Mouse (Mus musculus) heart, embryonic 11.5 days (tissue): Measurements from ENCODE around the gene Sdhd. TPM values are rescaled to one million over a fixed set of nuclear protein-coding genes. Genes with fewer than 3 reads are reported as not detected.

Experiments
- ATAC-seq: fragments of 200-750 bp; cut with Nextera tagmentation; replicated peaks from 2 replicates; pipeline ENCODE4 v1.8.0; 2017; ENCODE audit warnings: moderate library complexity; ENCODE audit not compliant: insufficient number of reproducible peaks, low FRiP score, low TSS enrichment
- H3K27ac ChIP-seq: fragments of 300-500 bp; sonication (generic); 2 replicates; pipeline ENCODE4 v1.5.1; 2014; ENCODE audit warnings: mild to moderate bottlenecking, low read depth, low read length
- H3K27me3 ChIP-seq: fragments of 300-500 bp; sonication (generic); 2 replicates; pipeline ENCODE4 v1.6.1; 2014; ENCODE audit warnings: mild to moderate bottlenecking, low read length, mixed read lengths; ENCODE audit not compliant: control insufficient read depth, insufficient read depth
- H3K36me3 ChIP-seq: fragments of 300-500 bp; sonication (generic); 2 replicates; pipeline ENCODE4 v1.6.1; 2014; ENCODE audit warnings: mild to moderate bottlenecking, low read length, moderate library complexity, mixed read lengths; ENCODE audit not compliant: control insufficient read depth, insufficient read depth
- H3K4me1 ChIP-seq: fragments of 300-500 bp; sonication (generic); 2 replicates; pipeline ENCODE4 v1.6.1; 2014; ENCODE audit warnings: low read length; ENCODE audit not compliant: control insufficient read depth, insufficient read depth
- H3K4me2 ChIP-seq: fragments of 300-500 bp; sonication (generic); 2 replicates; pipeline ENCODE4 v1.6.1; 2014; ENCODE audit warnings: mild to moderate bottlenecking, moderate library complexity
- H3K4me3 ChIP-seq: fragments of 300-500 bp; sonication (generic); 2 replicates; pipeline ENCODE4 v1.5.1; 2014; ENCODE audit warnings: low read depth, low read length
- H3K9ac ChIP-seq: fragments of 300-500 bp; sonication (generic); 2 replicates; pipeline ENCODE4 v1.6.1; 2014; ENCODE audit warnings: mild to moderate bottlenecking, low read depth, low read length, moderate library complexity
- H3K9me3 ChIP-seq: fragments of 300-500 bp; sonication (generic); replicated peaks from 2 replicates; pipeline ENCODE4 v1.6.1; 2016; ENCODE audit warnings: low read length; ENCODE audit not compliant: control insufficient read depth
- WGBS: fragments of 180-500 bp; shearing (Covaris S2); extraction: QIAGEN DNeasy Blood & Tissue Kit; methylation state at CpG from one replicate; pipeline ENCODE4 v1.1.7; 2014; ENCODE audit not compliant: insufficient replicate concordance; 5-methylcytosine and 5-hydroxymethylcytosine counted together
- polyA plus RNA-seq: library from polyadenylated mRNA; unstranded; fragments of >200 nt; fragmentation: Nextera tagmentation; extraction: Ambion mirVana; gene quantifications from 2 replicates; pipeline ENCODE4 v1.2.1, GENCODE M21; 2014

Gene Sdhd
- polyA plus RNA-seq, 1 experiment from 2014 or later: 572 TPM

- no peak for ATAC-seq
- no peaks in the 10 kb centered on the region for H3K36me3 ChIP-seq
- no peak overlapping the region for H3K27ac ChIP-seq
- no peaks in the 10 kb centered on the region for H3K27me3 ChIP-seq
- H3K9me3 ChIP-seq: no peaks in the 10 kb centered on the region
- H3K4me3 ChIP-seq: no peak overlapping the region
- H3K9ac ChIP-seq: no peak overlapping the region
- H3K4me2 ChIP-seq: no peak overlapping the region
- no peaks in the 10 kb centered on the region for H3K4me1 ChIP-seq
- 60% methylated on average over 2 of the region's 2 CpGs for WGBS
Observed at GRCm38 (mm10) chr9:50553547-50553946, 50.1 kb downstream of the Sdhd start.

- no peaks in the 10 kb centered on the region for H3K36me3 ChIP-seq
- H3K27ac ChIP-seq: no peak overlapping the region
- H3K4me1 ChIP-seq: peaks cover 3% of the 10 kb centered on the region; the same call in 1 of the 2 replicates
- ATAC-seq: no peak
- H3K9me3 ChIP-seq: no peaks in the 10 kb centered on the region
- no peak overlapping the region for H3K4me2 ChIP-seq
- H3K4me3 ChIP-seq: no peak overlapping the region
- WGBS: 55% methylated on average over 5 of the region's 5 CpGs
- H3K9ac ChIP-seq: no peak overlapping the region
- no peaks in the 10 kb centered on the region for H3K27me3 ChIP-seq
Observed at GRCm38 (mm10) chr9:50552206-50552605, 51.4 kb downstream of the Sdhd start.

GRCm38 (mm10) chr9:50548936-50549335, 54.7 kb downstream of the Sdhd start:
- Histone ChIP-seq H3K9ac (no peak overlapping the region), H3K27me3 (no peaks in the 10 kb centered on the region), H3K36me3 (no peaks in the 10 kb centered on the region), H3K4me3 (no peak overlapping the region), H3K4me1 (peaks cover 3% of the 10 kb centered on the region; the same call in 1 of the 2 replicates), H3K27ac (no peak overlapping the region), H3K9me3 (no peaks in the 10 kb centered on the region), H3K4me2 (no peak overlapping the region)
- no peak for ATAC-seq
- 82% methylated on average over 4 of the region's 4 CpGs for WGBS

GRCm38 (mm10) chr9:50547859-50548478, 55.6 kb downstream of the Sdhd start:
- ATAC-seq: no peak
- no peaks in the 10 kb centered on the region for H3K9me3 ChIP-seq
- H3K4me2 ChIP-seq: no peak overlapping the region
- peaks cover 3% of the 10 kb centered on the region; the same call in 1 of the 2 replicates for H3K4me1 ChIP-seq
- H3K9ac ChIP-seq: no peak overlapping the region
- 25% methylated on average over 5 of the region's 5 CpGs for WGBS
- H3K27ac ChIP-seq: no peak overlapping the region
- H3K4me3 ChIP-seq: no peak overlapping the region
- H3K27me3 ChIP-seq: no peaks in the 10 kb centered on the region
- H3K36me3 ChIP-seq: no peaks in the 10 kb centered on the region

Other genes with a start within 250 kb of the Sdhd start
- 0.23 and 1.0 TPM in 2 replicates for gene Plet1, start 109.3 kb downstream of the Sdhd start, polyA plus RNA-seq
- gene Pts, start 75.1 kb downstream of the Sdhd start, polyA plus RNA-seq: 83.3 and 87.9 TPM in 2 replicates
- 5.5 and 5.8 TPM in 2 replicates for gene Il18, start 49.0 kb downstream of the Sdhd start, polyA plus RNA-seq
- gene Bco2, start 48.6 kb downstream of the Sdhd start, polyA plus RNA-seq: 0.10 and 0.20 TPM in 2 replicates
- gene Tex12, start 42.5 kb downstream of the Sdhd start, polyA plus RNA-seq: not detected in 2 replicates
- 292 and 318 TPM in 2 replicates for gene Timm8b, start 98 bp upstream of the Sdhd start, polyA plus RNA-seq
- 1.8 and 3.1 TPM in 2 replicates for gene Pih1d2, start 13.5 kb upstream of the Sdhd start, polyA plus RNA-seq
- gene Nkapd1, start 13.7 kb upstream of the Sdhd start, polyA plus RNA-seq: 20.2 and 21.3 TPM in 2 replicates
- 122 and 144 TPM in 2 replicates for gene Dlat, start 56.0 kb upstream of the Sdhd start, polyA plus RNA-seq
- gene Dixdc1, start 135.7 kb upstream of the Sdhd start, polyA plus RNA-seq: 7.3 and 7.5 TPM in 2 replicates
- 7.7 and 9.4 TPM in 2 replicates for gene 2310030G06Rik, start 142.7 kb upstream of the Sdhd start, polyA plus RNA-seq
- 841 and 878 TPM in 2 replicates for gene Cryab, start 147.5 kb upstream of the Sdhd start, polyA plus RNA-seq
- gene Hspb2, start 148.5 kb upstream of the Sdhd start, polyA plus RNA-seq: 319 and 338 TPM in 2 replicates
- gene Fdxacb1, start 164.4 kb upstream of the Sdhd start, polyA plus RNA-seq: 9.8 and 9.9 TPM in 2 replicates
- gene Alg9, start 171.2 kb upstream of the Sdhd start, polyA plus RNA-seq: 34.2 and 37.3 TPM in 2 replicates
- gene 1110032A03Rik, start 171.7 kb upstream of the Sdhd start, polyA plus RNA-seq: 22.2 and 22.9 TPM in 2 replicates
- gene Ppp2r1b, start 241.5 kb upstream of the Sdhd start, polyA plus RNA-seq: 63.1 and 66.9 TPM in 2 replicates